Mouse (Mus musculus) mesoderm, embryonic 11.5 days (tissue): ENCODE data around the gene Prune2.

Experiments used
- DNase-seq: peaks from one replicate; pipeline ENCODE4 v3.0.0-alpha.2; 2012; ENCODE audit warnings: low read depth, low spot score

Gene Prune2

GRCm38 (mm10) chr19:16997915-16998314, 42.0 kb downstream of the Prune2 start:
- no peak for DNase-seq

- no peak for DNase-seq
Measured at GRCm38 (mm10) chr19:17006220-17006907, 50.4 kb downstream of the Prune2 start.

- DNase-seq, result no peak
Measured at GRCm38 (mm10) chr19:17011261-17011995, 55.5 kb downstream of the Prune2 start.

GRCm38 (mm10) chr19:17013085-17013484, 57.2 kb downstream of the Prune2 start:
- DNase-seq, result no peak

GRCm38 (mm10) chr19:17014337-17015124, 58.6 kb downstream of the Prune2 start:
- DNase-seq, result no peak

- DNase-seq, result no peak
Measured at GRCm38 (mm10) chr19:17024748-17025147, 68.8 kb downstream of the Prune2 start.

GRCm38 (mm10) chr19:17030276-17030675, 74.4 kb downstream of the Prune2 start:
- DNase-seq, result peak; percentile 68

- no peak for DNase-seq
Measured at GRCm38 (mm10) chr19:17032314-17032713, 76.4 kb downstream of the Prune2 start.

GRCm38 (mm10) chr19:17046961-17047360, 91.0 kb downstream of the Prune2 start:
- DNase-seq, result no peak

GRCm38 (mm10) chr19:17055892-17056291, 100.0 kb downstream of the Prune2 start:
- no peak for DNase-seq

- DNase-seq, result no peak
Measured at GRCm38 (mm10) chr19:17060106-17060505, 104.2 kb downstream of the Prune2 start.

GRCm38 (mm10) chr19:17064421-17064820, 108.5 kb downstream of the Prune2 start:
- DNase-seq, result no peak

GRCm38 (mm10) chr19:17069067-17069466, 113.1 kb downstream of the Prune2 start:
- no peak for DNase-seq

- DNase-seq, result no peak
Measured at GRCm38 (mm10) chr19:17071205-17071604, 115.3 kb downstream of the Prune2 start.

GRCm38 (mm10) chr19:17072245-17072644, 116.3 kb downstream of the Prune2 start:
- DNase-seq, result no peak

- peak; percentile 17 for DNase-seq
Measured at GRCm38 (mm10) chr19:17078643-17079316, 122.9 kb downstream of the Prune2 start.

- no peak for DNase-seq
Measured at GRCm38 (mm10) chr19:17081382-17081781, 125.5 kb downstream of the Prune2 start.

- peak; percentile 3 for DNase-seq
Measured at GRCm38 (mm10) chr19:17094067-17094466, 138.1 kb downstream of the Prune2 start.

GRCm38 (mm10) chr19:17096338-17096737, 140.4 kb downstream of the Prune2 start:
- no peak for DNase-seq

- DNase-seq, result no peak
Measured at GRCm38 (mm10) chr19:17097210-17097609, 141.3 kb downstream of the Prune2 start.

GRCm38 (mm10) chr19:17108782-17109181, 152.9 kb downstream of the Prune2 start:
- no peak for DNase-seq
